9 mouse cellular contexts compared by ENCODE assay signal in genomic region chr2:64948418-64949169, GRCm38 (mm10).
A peak's percentile ranks its signal among the peaks of the same experiment; 100 is the strongest.
DNase-seq lines count a peak whose midpoint lies in the region; ATAC-seq and TF ChIP-seq lines count a peak whose summit lies in the region.
"Had no signal": no experiment of that assay in that cellular context is flagged by ENCODE, and none has a peak within 500 bp of the region (broad histone marks: within the 10 kb centered on the region; RNA-seq: fewer than 3 reads in every experiment).

No protein-coding gene starts in this region.

- no peak overlapping the region for H3K4me3 ChIP-seq in kidney, adult 2 months (ENCODE audit: insufficient read depth, low read depth, low read length)
- H3K4me3 ChIP-seq in kidney, embryonic 16.5 days (ENCODE audit: low read length) = no peak overlapping the region
- H3K4me3 ChIP-seq in embryonic facial prominence, embryonic 11.5 days (ENCODE audit: low read depth, low read length) = no peak overlapping the region
- H3K4me3 ChIP-seq in hindbrain, embryonic 13.5 days = no peak overlapping the region
- H3K4me3 ChIP-seq in midbrain, embryonic 14.5 days (replicated peaks; ENCODE audit: low read depth, low read length) = no peak overlapping the region
- H3K4me3 ChIP-seq: liver, embryonic 15.5 days had no signal

- intact Hi-C loops in left cerebral cortex, postnatal 14 days (cut with DNase I) = no loop called here
- intact Hi-C loops in heart, postnatal 36 days (cut with DNase I) = no loop called here

- peaks cover 3% of the 10 kb centered on the region; the same call in 1 of the 2 replicates for H3K9me3 ChIP-seq in kidney, embryonic 16.5 days (ENCODE audit: low read length)
- H3K9me3 ChIP-seq in embryonic facial prominence, embryonic 11.5 days (replicated peaks; ENCODE audit: control insufficient read depth, low read length) = no peaks in the 10 kb centered on the region
- no peaks in the 10 kb centered on the region for H3K9me3 ChIP-seq in hindbrain, embryonic 13.5 days
- H3K9me3 ChIP-seq in midbrain, embryonic 14.5 days (ENCODE audit: control insufficient read depth, low read length) = no peaks in the 10 kb centered on the region
- H3K9me3 ChIP-seq: liver, embryonic 15.5 days had no signal

- H3K27ac ChIP-seq in kidney, adult 2 months (ENCODE audit: insufficient read depth, low read depth, low read length) = no peak overlapping the region
- H3K27ac ChIP-seq in kidney, embryonic 16.5 days (ENCODE audit: low read length) = no peak overlapping the region
- no peak overlapping the region for H3K27ac ChIP-seq in embryonic facial prominence, embryonic 11.5 days (replicated peaks; ENCODE audit: low read depth, low read length)
- no peak overlapping the region for H3K27ac ChIP-seq in hindbrain, embryonic 13.5 days
- H3K27ac ChIP-seq in midbrain, embryonic 14.5 days (replicated peaks; ENCODE audit: low read depth, low read length) = no peak overlapping the region
- H3K27ac ChIP-seq: liver, embryonic 15.5 days had no signal

- TF ChIP-seq POLR2A in kidney, adult 2 months (IDR thresholded peaks at IDR 0.05; ENCODE audit: low read depth, low read length) = no peak

- H3K36me3 ChIP-seq in kidney, adult 2 months (ENCODE audit: control insufficient read depth, insufficient read depth, low read length) = no peaks in the 10 kb centered on the region; the same call in 1 of the 2 replicates
- no peaks in the 10 kb centered on the region for H3K36me3 ChIP-seq in kidney, embryonic 16.5 days (ENCODE audit: insufficient read depth, low read length)
- H3K36me3 ChIP-seq in embryonic facial prominence, embryonic 11.5 days (replicated peaks; ENCODE audit: control insufficient read depth, insufficient read depth, low read depth, low read length) = no peaks in the 10 kb centered on the region
- H3K36me3 ChIP-seq in hindbrain, embryonic 13.5 days = no peaks in the 10 kb centered on the region
- H3K36me3 ChIP-seq in midbrain, embryonic 14.5 days (ENCODE audit: control insufficient read depth, insufficient read depth, low read length) = no peaks in the 10 kb centered on the region
- H3K36me3 ChIP-seq: liver, embryonic 15.5 days had no signal

- peak; percentile 47 for DNase-seq in kidney, adult 2 months
- peak; percentile 67 for DNase-seq in embryonic facial prominence, embryonic 11.5 days (ENCODE audit: low spot score)
- DNase-seq in left cerebral cortex, postnatal 14 days (ENCODE audit: low spot score in 2 of 2) = peak; percentile 57 to 82
- DNase-seq in midbrain, embryonic 14.5 days = peak; percentile 81
- DNase-seq in ovary, postnatal 10 days (ENCODE audit: low spot score) = no peak
- DNase-seq in heart, postnatal 36 days = no peak

- no peak overlapping the region for H3K9ac ChIP-seq in kidney, embryonic 16.5 days (replicated peaks; ENCODE audit: low read length)
- H3K9ac ChIP-seq in embryonic facial prominence, embryonic 11.5 days (replicated peaks; ENCODE audit: low read length) = no peak overlapping the region
- no peak overlapping the region for H3K9ac ChIP-seq in hindbrain, embryonic 13.5 days
- H3K9ac ChIP-seq in midbrain, embryonic 14.5 days (replicated peaks; ENCODE audit: low read length) = no peak overlapping the region
- H3K9ac ChIP-seq: liver, embryonic 15.5 days had no signal

- H3K4me1 ChIP-seq in kidney, adult 2 months (ENCODE audit: control insufficient read depth, insufficient read depth, low read length) = no peaks in the 10 kb centered on the region; the same call in 1 of the 2 replicates
- H3K4me1 ChIP-seq in kidney, embryonic 16.5 days (ENCODE audit: insufficient read depth, low read length) = peaks cover 3% of the 10 kb centered on the region; the same call in 1 of the 2 replicates
- no peaks in the 10 kb centered on the region for H3K4me1 ChIP-seq in embryonic facial prominence, embryonic 11.5 days (ENCODE audit: control insufficient read depth, insufficient read depth, low read length)
- H3K4me1 ChIP-seq in hindbrain, embryonic 13.5 days (replicated peaks) = no peaks in the 10 kb centered on the region
- no peaks in the 10 kb centered on the region for H3K4me1 ChIP-seq in midbrain, embryonic 14.5 days (ENCODE audit: control insufficient read depth, insufficient read depth, low read length)
- H3K4me1 ChIP-seq: liver, embryonic 15.5 days had no signal

- TF ChIP-seq CTCF in kidney, adult 2 months (conservative IDR thresholded peaks at IDR 0.05; ENCODE audit: insufficient read depth, insufficient read length, low read depth, low read length) = peak; percentile 57

- 81% methylated on average over 12 of the region's 12 CpGs for WGBS in kidney, adult 2 months
- WGBS in kidney, embryonic 16.5 days = 82% methylated on average over 12 of the region's 12 CpGs
- 64% methylated on average over 12 of the region's 12 CpGs for WGBS in embryonic facial prominence, embryonic 11.5 days
- WGBS in hindbrain, embryonic 13.5 days = 84% methylated on average over 12 of the region's 12 CpGs
- WGBS in midbrain, embryonic 14.5 days = 81% methylated on average over 12 of the region's 12 CpGs

- ATAC-seq in kidney, embryonic 16.5 days (ENCODE audit: low FRiP score, low TSS enrichment) = no peak; the same call in 1 of the 2 replicates
- no peak; the same call in 1 of the 2 replicates for ATAC-seq in embryonic facial prominence, embryonic 11.5 days (replicated peaks; ENCODE audit: insufficient number of reproducible peaks, low FRiP score, low TSS enrichment, low read depth)
- peak; percentile 82; the same call in 1 of the 2 replicates for ATAC-seq in hindbrain, embryonic 13.5 days (ENCODE audit: low FRiP score)
- peak; percentile 76; the same call in 1 of the 2 replicates for ATAC-seq in midbrain, embryonic 14.5 days (ENCODE audit: low FRiP score, low TSS enrichment)

- H3K4me2 ChIP-seq in kidney, embryonic 16.5 days (replicated peaks; ENCODE audit: low read depth, low read length) = no peak overlapping the region
- no peak overlapping the region for H3K4me2 ChIP-seq in embryonic facial prominence, embryonic 11.5 days (ENCODE audit: low read depth, low read length)
- H3K4me2 ChIP-seq in hindbrain, embryonic 13.5 days = no peak overlapping the region
- no peak overlapping the region for H3K4me2 ChIP-seq in midbrain, embryonic 14.5 days (ENCODE audit: low read length)
- H3K4me2 ChIP-seq: liver, embryonic 15.5 days had no signal

- no peaks in the 10 kb centered on the region for H3K27me3 ChIP-seq in kidney, adult 2 months (replicated peaks; ENCODE audit: control insufficient read depth, insufficient read depth, low read length)
- H3K27me3 ChIP-seq in kidney, embryonic 16.5 days (ENCODE audit: insufficient read depth, low read length) = no peaks in the 10 kb centered on the region
- H3K27me3 ChIP-seq in embryonic facial prominence, embryonic 11.5 days (ENCODE audit: control insufficient read depth, insufficient read depth, low read length) = no peaks in the 10 kb centered on the region
- H3K27me3 ChIP-seq in hindbrain, embryonic 13.5 days = no peaks in the 10 kb centered on the region
- H3K27me3 ChIP-seq in midbrain, embryonic 14.5 days (ENCODE audit: control insufficient read depth, insufficient read depth, low read length) = no peaks in the 10 kb centered on the region
- H3K27me3 ChIP-seq: liver, embryonic 15.5 days had no signal

Comparison
In these comparisons a context has a peak if more than half of its experiments do, and no peak if none do; other contexts are left out.
1. DNase-seq: peak in kidney, adult 2 months (single experiment), embryonic facial prominence, embryonic 11.5 days (single experiment), left cerebral cortex, postnatal 14 days (2 of 2) and midbrain, embryonic 14.5 days (single experiment); none in ovary, postnatal 10 days (single experiment) and heart, postnatal 36 days (0 of 2).
2. ATAC-seq: peak in hindbrain, embryonic 13.5 days (single experiment) and midbrain, embryonic 14.5 days (single experiment); none in kidney, embryonic 16.5 days (single experiment) and embryonic facial prominence, embryonic 11.5 days (single experiment).